Mouse (Mus musculus) cerebellum, adult 18-20 months (tissue): ENCODE results near the gene Lrrc49.

Source experiments
- DNase-seq, 2 experiments: peaks; one replicate each; pipeline ENCODE4 v3.0.0; 2021

Gene Lrrc49

DNA sequence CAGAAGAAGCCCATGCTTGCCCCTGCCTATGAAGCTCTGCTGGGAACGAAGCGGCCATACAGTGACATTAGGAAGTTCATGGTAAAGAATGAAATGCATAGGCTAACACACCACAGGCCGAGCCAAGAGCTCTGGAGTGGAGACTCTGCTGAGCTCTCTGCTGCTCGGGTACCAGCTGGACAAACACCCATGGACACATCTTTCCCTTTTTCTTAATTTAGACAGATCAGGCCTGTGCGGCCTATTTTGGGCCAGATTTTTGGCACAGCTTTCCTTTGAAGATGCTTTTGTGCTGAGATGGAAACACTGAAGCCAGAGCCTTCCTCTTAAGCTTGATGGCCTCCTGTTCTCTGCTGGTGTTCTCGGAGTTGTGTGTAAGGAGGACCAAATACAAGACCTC, 95.0 kb downstream of the Lrrc49 start:
- peak; percentile 60 to 68 for DNase-seq

DNA sequence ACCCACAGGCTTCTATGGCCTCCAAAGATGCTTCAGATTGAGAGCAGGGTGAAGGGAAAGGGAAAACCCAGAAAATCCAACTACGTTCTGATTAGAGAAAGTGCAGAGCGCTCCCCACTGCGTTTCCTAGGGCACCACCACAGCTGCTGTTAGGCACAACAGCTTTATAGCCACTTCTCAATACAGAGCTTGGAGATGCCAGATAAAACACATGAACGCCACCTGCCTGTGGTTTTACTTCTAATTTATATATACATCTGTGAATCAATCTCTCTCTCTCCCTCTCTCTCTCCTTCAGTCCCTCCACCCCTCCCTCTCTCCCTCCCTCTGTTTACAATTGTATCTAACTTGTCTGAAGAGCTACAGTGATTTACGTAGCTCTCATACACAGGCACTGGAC, 95.6 kb downstream of the Lrrc49 start:
- DNase-seq: no peak

DNA sequence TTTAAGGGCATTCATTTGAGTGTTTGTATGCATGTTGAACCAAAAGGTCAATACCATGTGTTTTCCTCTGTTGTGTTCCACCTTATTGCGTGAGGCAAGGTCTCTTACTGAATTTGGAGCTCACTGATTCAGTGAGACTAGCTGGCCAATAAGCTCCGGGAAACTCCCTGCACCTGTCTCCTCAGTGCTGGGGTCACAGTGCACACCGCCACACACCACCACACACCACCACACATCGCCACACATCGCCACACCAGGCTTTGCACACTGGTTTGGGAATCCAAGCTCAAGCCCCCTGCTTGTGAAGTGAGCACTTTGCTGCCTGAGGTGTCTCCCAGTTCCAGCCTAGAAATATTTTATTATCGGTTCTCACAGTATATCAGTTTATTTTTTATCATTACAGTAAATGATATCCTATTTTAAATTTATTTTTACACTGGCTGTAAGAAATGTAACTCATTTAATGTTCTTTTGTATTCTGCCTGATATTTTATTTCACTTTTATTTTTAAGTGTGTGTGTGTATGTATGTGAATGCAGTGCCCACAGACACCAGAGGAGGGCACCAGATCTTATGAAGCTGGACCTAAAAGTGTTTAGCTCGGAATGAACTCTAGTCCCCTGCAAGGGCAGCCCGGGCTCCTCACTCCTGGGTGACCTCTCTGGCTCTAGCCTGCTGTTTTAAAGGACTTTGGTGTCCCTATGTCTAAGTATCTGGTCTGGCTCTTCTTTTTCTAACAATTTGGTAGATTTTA, 96.9 kb downstream of the Lrrc49 start:
- no peak for DNase-seq

DNA sequence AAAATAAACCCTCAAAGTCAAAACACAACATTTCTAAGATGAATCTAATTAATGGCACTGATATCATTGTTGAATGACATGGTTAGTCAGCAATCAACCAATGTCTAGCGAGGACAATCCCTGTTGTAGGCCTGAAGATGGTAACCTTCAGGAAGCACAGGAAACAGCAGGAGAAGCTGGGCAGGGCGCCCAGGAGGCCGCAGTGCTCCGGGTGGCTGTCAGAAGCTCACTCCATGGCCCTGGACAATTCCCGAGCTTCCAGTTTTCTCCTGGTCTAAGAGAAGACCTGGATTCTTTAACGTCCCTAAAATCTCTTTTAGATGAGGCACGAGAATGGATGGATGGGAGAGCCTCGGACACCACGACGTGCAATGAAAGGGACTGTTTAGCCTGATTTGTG, 99.0 kb downstream of the Lrrc49 start:
- peak; percentile 68 for DNase-seq

DNA sequence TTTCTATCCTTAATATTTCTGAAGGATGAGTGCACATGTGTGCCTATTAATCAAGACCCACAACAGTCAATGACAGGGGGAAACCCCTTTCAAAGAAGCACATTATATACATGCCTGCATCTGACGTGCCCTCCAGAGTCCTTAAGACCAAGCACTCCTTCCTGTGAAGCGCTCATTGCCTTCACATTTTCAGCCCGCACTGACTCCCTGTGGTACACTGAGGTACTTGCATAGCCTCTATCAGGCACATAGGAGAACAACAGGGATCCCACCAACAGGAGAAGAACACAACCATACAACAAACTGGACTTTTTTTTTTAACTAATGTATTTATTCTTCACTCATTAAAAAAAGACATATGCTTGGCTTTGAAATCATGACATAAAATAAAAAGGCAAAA, 101.0 kb downstream of the Lrrc49 start:
- no peak for DNase-seq

DNA sequence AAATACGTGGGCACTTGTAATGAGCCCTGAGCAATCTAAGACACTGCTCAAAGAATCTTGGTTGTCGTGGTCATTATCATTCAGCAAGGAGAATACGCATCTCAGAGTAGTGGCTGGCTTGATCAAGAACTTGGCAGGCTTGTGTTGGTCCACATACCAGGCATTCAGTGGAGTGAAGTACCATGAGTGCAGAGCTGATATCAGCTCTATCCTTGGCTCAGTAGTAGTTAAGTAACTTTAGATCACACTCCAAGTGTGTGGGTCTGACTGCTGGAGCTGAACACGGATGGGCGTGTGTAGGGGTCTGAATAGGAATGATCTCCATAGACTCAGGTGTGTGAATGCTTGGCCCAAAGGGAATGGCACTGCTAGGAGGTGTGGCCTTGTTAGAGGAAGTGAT, 102.8 kb downstream of the Lrrc49 start:
- DNase-seq: no peak

DNA sequence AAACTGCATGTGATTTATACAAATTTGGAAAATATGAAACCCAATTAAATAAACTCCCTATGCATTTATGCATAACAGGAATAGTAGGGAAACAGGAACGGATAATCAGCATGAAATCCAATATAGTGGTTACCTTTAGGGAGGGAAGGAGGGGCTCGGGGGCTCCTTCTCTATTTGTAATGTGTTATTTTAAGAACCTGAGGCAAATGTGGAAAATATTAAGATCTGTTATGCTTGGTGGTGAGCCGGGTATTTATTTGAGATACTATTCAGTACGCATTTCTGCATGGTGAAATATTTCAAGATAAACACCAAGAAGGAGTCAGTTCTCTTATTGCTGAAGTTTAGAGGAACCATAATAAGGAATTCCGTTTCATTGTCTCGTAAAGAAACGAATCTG, 105.4 kb downstream of the Lrrc49 start:
- DNase-seq: no peak

DNA sequence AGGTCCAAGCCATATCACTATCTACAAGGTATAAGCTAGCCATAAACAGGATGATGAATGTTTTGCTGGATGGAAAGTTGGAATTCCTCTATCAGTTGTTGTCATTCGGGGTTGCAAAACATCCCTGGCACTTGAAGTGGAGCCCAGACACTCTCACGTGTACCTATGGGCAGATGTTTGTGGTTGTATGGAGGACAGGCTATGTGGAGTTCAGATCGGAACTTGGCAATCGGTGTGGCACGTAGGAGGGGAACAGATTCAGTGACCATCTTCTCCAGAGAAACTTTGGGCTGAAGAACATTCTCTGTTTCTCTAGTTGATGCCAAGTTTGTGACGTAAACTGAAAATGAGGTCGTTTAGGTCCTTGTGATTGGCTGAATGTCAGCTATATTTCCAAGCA, 114.9 kb downstream of the Lrrc49 start:
- no peak for DNase-seq

DNA sequence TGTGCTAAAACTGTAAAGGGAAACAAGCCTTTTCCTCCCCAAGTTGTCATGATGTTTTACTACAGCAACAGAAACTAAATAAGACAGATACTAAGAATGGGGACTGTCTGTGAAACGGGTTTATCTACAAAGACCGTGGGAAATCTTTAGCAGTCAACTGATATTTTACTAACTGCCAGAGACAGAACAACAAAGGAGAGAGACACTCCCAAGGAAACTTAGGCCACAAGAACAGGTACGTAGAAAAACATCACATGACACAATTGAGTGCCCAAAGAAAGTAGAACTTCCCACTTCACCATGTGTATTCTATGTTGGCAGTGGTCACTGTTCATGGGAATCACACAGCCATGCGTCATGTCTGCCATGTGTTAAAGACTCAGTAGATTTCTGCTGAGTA, 116.2 kb downstream of the Lrrc49 start:
- no peak for DNase-seq

DNA sequence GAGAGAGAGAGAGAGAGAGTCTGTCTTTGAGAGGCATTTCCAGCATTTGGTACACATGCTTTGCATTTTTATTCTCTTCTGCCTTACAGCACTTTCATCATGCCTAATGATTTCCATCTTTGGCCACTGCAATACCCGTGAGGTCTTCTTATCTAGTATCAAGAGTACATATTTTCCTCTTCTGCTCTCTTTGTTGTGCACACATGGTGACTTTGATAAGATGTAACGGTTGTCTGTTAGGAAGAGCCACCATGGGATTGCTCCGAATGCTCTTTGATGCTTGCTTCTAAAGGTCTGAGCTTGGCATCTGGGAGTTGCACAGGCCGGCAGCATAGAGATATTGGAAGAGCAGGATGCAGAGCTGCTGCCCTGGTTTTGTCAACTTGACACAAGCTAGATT, 116.9 kb downstream of the Lrrc49 start:
- no peak for DNase-seq

DNA sequence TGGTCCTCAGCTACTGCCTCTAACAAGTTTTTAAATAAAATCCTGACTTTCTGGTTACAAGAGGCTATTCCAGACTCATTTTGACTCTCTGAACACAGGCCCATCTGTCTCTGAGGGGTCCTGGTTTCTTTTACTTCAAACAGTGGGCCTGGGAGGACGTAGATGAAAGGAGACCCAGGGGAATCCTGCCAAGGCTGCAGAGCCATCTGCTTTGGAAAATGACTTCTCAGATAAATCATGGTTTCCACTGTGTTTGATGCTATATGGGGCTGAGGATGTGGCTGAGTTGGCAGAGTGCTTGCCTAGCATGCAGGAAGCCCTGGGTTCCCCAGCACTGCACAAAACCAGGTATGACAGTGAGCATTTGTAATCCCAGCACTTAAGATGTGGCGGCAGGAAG, 118.6 kb downstream of the Lrrc49 start:
- no peak for DNase-seq

DNA sequence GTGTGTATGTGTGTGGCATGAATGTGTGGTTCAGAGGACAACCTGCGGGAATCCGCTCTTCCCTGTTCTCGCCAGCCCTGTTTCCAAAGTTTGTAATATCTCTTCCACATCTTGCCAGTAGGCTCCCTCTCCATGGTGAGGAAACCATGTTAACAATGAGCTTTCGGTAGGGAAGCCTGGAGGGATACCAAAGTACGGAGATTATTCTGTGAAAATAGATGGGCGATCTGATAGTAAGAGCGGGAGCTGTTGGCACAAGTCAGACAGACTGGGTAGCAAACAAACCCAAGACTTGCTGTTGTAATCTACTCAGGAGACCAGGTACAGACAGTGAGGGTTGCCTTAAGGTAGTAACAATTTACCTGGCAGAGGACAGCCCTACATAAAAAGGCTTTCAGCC, 124.1 kb downstream of the Lrrc49 start:
- DNase-seq: no peak

DNA sequence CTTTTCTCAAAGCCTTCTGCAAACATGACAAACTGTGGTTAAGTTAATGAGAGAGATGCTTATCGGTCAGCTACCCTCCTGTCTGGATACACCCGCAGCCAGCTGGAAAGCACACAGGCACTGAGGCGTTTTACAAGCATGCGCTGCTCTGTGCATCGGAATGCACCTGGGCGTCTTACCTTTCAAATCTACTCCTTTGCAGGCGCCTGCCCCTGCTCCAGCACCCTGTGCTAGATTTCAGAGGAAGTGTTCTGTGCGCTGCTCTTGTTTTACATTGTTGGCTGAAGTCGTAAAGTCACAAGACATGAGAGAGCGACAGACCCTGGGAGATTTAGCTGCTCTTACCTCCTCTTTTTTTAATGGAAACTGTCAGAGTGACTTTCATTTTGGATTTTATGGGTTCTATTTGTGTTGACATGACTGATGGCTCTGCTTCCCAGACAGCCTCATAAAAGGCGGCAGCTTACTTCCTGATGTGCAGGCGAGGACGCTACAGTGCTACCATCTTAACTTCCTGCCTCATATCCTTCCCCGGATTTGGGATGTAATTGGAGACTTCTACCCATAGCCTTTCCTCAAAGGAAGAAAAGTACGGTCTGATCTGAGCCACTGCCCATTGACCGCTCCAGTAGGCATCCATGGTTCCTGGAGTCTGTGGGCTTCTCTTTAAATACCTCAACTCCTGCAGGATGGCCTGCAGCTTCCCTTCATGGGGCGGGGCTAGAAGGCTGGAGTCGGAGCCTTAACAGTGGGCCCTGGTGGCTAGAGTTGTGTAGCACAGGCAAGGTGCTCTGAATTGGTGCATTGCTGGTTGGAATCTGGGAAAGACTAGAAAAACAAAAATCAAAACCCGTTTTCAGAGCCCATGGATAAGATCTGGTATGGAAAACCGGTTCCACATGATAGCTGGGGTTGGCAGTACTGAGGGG, 125.3 kb downstream of the Lrrc49 start:
- DNase-seq: no peak

DNA sequence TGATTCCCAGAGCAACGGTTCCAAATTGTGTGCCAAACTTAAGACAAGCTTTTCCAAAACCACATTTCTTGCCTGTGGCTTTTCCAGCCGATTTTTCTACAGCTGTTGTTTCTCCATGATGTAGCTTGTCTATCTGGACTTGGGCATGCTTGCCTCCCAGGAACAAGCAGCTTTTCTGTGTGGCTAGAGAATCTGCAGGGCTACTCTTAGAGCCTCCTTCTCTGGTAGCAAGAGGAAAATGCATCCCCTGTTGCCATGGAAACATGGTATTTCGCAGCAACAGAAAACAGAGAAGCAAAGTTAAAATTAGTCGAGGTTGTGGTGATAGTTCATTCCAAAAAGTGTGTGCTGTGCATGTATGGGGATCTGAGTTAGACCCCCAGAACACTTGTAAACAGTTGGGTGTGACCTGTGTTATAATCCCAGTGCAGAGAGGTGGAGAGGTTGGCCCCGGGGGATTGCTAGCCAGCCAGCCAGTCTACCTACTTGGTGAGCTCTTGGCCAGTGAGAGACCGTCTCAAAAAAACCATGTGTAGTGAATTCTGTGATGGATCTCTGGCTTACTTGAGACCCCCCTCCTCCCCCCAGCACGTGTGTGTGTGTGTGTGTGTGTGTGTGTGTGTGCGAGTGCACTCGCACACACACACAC, 126.2 kb downstream of the Lrrc49 start:
- DNase-seq: no peak

DNA sequence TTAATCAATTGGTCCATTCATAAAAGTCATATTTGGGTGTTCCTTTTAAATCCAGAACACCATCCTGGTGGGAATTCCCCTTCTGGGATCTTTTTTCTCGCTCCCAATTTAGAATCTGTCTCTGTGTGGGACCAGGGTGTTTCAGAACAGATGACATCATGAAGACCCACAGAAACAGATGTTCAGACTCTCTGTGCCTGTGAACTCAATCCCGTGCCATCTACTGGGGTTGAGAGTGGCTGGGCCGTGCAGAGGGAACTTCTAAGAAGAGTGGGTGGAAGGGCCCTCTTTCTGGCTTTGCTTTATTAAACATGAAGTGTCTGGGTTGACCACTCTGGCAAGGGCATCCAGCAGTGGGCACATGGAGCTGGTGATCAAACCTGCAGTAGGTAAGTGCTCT, 129.5 kb downstream of the Lrrc49 start:
- DNase-seq: no peak

DNA sequence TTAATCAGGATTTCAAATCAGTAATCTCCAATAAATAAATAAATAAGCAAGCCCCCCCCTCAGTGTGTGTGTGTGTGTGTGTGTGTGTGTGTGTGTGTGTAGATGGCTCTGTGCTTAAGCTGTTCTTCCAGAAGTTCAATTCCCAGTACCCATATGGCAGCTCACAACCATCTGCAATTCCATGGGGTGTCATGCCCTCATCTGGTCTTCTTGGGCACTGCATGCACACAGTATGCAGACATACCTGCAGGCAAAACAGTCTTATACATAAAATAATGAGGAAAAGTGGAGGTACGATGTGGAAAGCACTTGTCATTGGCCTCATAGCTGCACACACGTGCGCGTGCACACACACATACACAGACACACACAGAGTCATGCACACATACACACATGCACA, 136.7 kb downstream of the Lrrc49 start:
- DNase-seq: no peak

DNA sequence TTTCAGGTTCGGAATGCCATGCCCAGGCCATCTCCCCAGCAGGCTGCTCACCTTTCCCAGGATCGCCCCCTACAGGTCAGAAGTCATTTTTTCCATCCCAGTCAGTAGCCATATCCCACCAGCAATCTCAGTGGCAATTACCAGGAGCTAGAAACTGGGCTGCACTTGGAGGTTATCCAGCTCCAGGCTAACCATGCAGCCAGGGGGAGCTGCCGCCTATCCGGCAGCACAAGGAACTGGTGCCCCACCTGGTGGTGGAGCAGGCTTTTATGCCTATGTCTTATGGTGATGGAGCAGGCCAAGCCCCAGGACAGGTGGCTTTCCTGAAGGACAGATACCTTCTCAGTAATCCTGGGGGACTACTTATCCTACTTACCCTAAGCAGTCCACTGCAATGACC, 139.8 kb downstream of the Lrrc49 start:
- peak; percentile 28 to 34 for DNase-seq

DNA sequence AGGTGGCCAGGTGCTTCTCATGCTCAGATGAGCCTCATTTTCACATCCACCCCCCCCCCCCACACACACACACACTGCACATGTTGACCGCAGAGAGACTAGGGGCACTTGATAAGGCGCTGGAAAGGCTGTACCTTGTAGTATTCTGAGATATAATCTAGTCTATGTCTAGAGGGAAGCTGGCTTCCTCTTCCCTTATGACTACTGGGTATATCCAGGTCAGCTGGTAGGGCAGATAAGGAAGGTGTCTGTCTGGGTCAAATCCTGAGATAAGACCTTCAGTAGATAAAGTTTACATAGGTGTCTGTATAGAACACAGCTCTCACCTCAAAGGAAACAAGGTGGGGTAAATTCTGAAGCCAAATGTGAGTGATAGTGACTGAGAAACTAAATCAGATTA, 141.8 kb downstream of the Lrrc49 start:
- DNase-seq: no peak

DNA sequence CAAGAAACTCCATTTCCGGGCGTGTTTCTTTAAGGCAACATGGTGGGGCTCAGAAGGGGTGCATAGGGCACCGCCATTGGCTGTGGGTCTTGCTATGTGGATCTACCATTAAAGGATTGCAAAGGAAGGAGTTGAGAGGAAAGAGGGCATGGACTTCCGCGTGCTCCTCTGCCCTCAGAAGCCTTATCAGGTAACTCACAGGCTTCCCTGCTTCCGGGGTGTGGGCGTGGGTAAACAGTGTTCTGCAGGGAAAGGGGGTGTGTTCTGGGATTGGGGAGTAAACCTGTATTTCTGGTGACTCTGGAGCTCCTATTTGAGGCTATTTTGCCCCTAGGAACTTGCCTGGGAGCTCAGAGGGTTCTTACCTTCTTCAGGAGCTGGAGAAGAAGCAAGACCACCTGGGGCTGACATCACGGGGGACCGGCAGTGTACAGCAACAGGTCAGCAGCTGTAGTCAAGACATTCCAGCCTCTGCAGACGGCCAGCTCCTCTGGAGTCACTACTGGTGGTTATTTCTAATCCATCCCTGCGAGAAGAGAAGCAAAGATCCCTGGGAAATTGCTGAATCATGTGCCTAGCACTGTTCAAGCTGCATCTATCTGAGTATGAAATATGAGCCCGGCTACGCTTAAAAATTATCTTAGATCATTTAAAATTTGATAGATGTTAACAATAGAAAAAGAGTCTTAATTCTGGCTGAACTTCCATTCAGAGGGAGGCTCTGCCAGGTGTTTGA, 142.4 kb downstream of the Lrrc49 start:
- no peak for DNase-seq

DNA sequence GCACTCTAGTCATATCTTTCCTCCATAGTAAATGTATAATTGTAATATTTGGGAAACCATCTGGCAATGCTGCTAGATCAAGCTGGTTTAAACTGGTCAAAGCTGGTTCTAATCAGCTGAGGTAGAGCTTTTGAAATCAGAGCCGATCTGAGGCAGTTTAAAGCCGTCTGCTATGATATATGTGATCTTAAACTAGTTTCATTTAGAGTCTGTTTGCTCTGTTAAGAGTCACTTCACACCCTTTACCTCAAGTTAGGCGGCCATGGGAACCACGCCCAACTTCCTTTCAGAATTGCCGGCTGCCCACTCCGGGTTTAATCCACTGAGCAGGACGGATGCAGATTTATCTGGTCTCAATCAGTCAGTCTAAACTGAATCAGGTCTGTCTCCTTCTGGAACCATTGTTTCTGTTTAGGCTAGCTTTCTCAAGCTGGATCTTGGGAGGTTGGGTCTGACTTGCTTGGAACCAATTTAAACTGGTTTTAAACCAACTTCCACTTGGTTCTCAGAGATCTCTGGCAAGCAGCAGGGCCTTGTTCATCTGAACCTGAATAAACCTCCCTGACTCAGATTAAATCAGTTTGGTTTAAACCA, 144.4 kb downstream of the Lrrc49 start:
- no peak for DNase-seq

DNA sequence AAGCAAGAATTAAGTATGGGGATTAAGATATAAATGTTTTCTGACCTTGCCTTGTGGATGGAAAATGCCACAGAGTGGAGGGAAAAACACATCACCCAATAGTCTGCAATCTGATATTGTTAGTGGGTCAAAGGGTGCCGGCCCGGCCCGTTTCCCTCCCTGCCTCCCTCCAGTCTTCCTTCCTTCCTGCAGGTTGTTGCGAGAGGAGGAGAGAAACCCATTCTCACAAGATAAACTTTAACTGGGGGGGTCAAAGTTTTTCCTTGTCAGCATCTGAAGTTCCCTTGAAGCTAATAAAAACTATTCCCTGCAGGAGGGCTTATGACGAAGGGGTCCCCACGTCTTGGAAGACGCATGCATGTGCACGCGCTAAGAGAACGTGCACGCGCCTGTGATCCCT, 157.6 kb downstream of the Lrrc49 start:
- no peak for DNase-seq

DNA sequence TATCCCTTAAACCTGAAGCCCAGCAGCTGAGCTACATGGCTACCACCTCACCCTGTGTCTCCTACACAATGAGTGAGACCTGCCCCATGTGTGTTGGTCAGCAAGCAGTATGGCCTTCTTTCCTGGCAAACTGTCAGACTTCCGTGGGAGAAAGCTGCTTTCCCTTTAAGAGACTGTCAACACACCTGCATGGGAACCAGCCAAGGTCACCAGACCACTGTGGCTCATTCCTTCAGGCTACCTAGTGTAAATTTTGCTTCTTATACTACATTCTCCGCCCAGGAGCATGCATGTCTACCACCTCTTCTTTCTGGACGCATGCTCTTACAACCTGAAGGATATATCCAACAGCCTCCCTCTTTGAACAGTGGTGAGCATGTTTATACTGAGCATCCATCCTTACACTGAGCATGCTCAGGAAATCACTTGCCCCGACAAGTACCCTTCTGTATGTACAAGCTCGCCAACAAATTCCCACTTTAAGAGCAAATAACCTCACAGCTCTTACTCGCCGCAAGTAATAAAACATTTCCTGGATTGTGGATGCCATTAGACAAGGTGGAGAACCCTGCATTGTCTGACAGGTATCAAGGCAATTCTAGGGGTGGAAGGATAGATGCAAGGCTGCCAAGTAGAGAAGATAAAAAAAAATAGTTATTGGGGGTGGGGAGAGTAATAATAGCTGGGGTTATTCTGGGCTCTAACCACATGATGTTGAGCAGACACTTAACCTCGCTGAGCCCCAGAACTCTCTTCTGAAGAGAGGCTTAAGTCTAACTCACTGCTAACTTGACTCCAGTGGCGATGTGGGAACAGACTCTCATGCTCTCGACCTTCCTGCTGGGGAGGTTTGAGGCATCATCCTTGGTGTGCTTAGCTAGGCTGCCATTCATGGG, 158.4 kb downstream of the Lrrc49 start:
- no peak for DNase-seq
